Mouse (Mus musculus): Measurements from ENCODE around the gene Manbal. TPM values are rescaled to one million over a fixed set of nuclear protein-coding genes. Genes with fewer than 3 reads are reported as not detected.

Gene Manbal
- total RNA-seq, 2 experiments from 2014 or later = 8.6 to 33.9 TPM

DNA sequence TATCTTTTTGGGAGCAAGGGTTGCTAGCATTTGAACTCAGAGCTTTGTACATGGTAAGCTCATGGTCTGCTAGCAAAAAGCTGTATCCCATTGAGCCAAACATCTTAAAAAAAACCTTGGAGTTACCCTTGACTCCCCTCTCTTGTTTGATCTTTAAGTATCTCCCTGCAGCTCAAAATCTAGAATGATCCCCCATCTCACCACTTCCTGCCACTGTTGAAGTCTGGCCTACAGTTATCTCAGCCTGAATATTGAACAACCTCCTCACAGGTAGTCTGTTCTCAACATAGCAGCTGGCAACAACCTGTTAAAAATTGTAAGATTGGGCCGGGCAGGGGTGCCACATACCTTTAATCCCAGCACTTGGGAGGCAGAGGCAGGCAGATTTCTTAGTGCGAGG lies 33.9 kb downstream of the Manbal start:
- ATAC-seq (replicated peaks; ENCODE audit: low FRiP score, low TSS enrichment, poor library complexity, severe bottlenecking) = no peak

- ATAC-seq (replicated peaks; ENCODE audit: low FRiP score, low TSS enrichment, poor library complexity, severe bottlenecking) = no peak
Measured at GRCm38 (mm10) chr2:157407596-157407995, 40.2 kb downstream of the Manbal start.

DNA sequence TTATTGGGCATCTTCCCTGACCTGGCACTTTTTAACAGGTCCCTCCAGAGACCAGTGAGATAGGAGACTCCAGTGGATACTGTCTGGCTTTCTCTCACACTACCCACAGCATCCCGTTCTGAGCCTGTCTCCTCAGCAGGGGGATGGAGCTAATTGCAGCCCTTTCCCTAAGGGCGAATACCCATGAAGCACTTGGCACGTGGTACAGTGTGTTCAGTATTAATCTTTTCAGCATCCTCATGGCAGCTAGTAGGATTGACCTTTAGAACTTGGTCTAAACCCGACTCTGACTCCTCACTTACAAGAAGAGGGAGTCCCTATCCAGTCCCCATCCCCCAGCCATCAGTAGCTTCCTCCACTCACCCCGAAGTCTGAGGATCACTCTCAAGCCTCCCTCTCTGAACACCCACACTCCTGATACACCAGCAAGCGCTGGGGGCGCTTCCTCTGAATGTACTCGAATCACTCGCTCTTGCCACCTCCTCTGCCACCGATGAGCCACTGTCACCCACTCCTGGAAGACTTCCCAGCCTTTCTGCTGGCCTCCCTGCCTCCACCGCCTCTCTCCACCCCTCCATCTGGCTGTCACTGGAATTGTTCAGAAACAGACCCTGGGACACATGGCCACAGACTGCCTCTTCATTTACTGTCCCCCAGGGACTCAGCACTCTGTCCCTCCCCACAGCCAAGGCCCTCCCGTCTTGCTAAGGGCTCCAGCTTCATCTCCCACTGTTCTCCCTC lies 42.6 kb downstream of the Manbal start:
- ATAC-seq (replicated peaks; ENCODE audit: low FRiP score, low TSS enrichment, poor library complexity, severe bottlenecking) = no peak

GRCm38 (mm10) chr2:157411151-157411693 lies 43.8 kb downstream of the Manbal start:
- no peak for ATAC-seq (replicated peaks; ENCODE audit: low FRiP score, low TSS enrichment, poor library complexity, severe bottlenecking)

DNA sequence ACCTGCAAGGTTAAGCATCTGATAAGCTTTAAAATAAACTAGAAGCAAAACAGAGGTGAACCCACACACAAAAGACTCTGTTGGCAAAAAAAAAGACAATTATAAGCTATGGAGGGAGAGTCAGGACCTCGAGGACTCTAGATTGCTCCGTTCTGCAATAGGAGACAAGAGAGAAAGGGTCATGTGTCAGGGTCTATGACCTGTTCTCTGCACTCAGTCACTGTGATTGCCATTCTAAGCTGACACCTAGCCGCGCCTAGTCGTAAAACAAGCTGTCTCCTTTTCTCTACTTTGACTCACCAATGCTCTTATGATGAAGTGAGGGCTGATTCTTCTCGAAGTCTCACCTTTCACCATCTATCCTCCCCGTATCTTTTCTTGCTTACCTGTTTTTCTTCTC lies 45.1 kb downstream of the Manbal start:
- ATAC-seq (replicated peaks; ENCODE audit: low FRiP score, low TSS enrichment, poor library complexity, severe bottlenecking) = no peak

GRCm38 (mm10) chr2:157417229-157417628 lies 49.8 kb downstream of the Manbal start:
- ATAC-seq (replicated peaks; ENCODE audit: low FRiP score, low TSS enrichment, poor library complexity, severe bottlenecking) = no peak

DNA sequence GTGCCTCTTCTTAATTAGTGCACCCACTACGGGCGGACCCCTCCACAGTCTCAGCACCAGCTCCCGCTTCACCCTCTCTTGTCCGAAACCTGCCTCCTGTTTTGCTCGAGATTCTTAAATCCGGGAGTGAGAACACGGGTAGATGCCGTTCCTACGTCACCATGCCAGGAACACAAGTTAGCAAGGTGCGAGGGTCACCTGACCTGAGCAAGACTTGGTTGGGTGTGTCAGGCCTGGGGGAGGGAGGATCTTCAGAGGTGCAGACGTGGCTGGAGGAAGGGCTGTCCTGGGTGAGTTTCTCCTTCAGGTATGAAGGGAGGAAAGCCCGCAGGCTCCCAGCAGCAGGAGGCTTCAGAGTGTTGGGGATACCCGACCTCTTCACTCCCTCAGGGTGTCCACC lies 50.8 kb downstream of the Manbal start, which contains the start of gene Src:
TSS of gene Src (plus strand) at position 239 of the 400 bp plus-strand sequence.
- no peak for ATAC-seq (replicated peaks; ENCODE audit: low FRiP score, low TSS enrichment, poor library complexity, severe bottlenecking)

GRCm38 (mm10) chr2:157418609-157419071 lies 51.2 kb downstream of the Manbal start:
- no peak for ATAC-seq (replicated peaks; ENCODE audit: low FRiP score, low TSS enrichment, poor library complexity, severe bottlenecking)

DNA sequence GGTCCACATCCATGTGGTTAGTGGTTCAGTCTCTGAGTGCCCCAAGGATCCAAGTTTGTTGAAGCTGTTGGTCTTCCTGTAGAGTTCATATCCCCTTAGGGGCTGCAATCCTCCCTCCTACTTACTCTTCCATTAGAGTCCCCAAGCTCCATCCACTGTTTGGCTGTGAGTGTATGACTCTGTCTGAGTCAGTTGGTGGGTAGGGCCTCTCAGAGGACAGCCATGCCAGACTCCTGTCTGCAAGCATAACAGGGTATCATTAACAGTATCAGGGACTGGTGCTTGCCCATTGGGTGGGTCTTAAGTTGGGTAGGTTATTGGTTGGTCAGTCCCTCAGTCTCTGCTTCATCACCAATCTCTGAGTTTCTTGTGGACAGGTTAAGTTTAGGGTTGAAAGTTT lies 52.1 kb downstream of the Manbal start:
- no peak for ATAC-seq (replicated peaks; ENCODE audit: low FRiP score, low TSS enrichment, poor library complexity, severe bottlenecking)

- no peak for ATAC-seq (replicated peaks; ENCODE audit: low FRiP score, low TSS enrichment, poor library complexity, severe bottlenecking)
Measured at GRCm38 (mm10) chr2:157420404-157420803, 53.0 kb downstream of the Manbal start.

- ATAC-seq (replicated peaks; ENCODE audit: low FRiP score, low TSS enrichment, poor library complexity, severe bottlenecking) = no peak
Measured at GRCm38 (mm10) chr2:157422062-157422655, 54.8 kb downstream of the Manbal start.

DNA sequence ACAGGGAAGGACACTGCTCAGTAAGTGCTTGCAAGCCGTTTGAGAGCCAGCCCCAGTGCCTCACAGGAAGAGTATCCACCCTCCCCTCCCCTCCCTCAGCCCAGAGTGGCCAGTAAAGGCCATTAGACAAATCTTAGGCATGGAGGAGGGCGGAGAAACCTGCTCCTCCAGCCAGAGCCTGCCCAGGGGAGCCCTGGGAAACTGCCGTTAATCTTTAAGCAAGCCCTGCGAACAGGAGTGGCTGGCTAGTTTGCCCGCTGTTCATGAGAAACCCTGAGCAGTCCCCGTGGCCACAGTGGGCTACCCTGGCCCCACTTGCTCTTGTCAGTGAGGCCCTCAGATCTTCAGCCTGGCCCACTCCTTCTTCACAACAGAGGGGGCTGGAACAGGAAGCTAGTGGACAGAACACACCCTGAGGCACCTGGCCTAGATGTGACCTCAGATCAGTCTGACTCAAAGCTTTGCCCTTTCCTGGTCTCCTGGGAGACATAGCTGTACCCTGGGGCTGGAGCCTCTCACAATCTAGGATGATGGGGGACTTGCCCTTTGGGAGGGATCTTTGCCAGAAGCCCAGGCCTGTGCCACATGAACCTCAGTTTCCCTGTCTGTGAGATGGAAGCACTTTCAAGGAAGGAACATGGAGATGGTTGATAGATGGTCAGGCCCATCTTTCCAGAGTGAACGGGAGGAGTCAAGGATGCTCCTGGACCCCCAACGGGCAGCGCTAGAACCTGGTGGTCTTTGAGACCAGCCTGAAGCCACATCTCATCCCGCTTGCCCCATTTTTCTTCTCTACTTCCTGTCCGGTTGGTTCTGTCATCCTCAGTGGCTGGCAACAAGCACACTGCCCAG lies 55.7 kb downstream of the Manbal start:
- ATAC-seq (replicated peaks; ENCODE audit: low FRiP score, low TSS enrichment, poor library complexity, severe bottlenecking) = no peak

DNA sequence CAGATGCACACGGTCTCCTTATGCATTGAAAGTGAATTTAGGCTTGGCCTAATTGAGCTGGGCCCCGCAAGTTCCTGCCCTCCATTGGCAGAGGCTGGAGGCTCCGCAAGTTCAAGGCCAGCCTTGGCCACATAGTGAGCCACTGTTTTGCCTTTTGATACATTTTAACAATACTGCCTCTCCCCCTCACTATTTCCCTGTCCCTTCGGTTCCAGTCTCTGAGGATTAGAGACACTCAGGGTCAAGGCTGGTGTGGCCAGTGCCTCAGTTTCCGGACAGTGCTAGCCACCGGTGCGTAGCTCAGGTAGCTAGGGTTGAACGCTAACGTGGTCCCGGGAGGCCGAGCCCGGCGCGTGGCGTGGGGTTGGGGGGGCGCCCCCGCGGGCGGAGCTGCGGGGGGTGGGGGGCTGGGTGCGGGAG lies 56.3 kb downstream of the Manbal start:
- ATAC-seq (replicated peaks; ENCODE audit: low FRiP score, low TSS enrichment, poor library complexity, severe bottlenecking) = no peak

GRCm38 (mm10) chr2:157424126-157424903 lies 56.9 kb downstream of the Manbal start:
- no peak for ATAC-seq (replicated peaks; ENCODE audit: low FRiP score, low TSS enrichment, poor library complexity, severe bottlenecking)

DNA sequence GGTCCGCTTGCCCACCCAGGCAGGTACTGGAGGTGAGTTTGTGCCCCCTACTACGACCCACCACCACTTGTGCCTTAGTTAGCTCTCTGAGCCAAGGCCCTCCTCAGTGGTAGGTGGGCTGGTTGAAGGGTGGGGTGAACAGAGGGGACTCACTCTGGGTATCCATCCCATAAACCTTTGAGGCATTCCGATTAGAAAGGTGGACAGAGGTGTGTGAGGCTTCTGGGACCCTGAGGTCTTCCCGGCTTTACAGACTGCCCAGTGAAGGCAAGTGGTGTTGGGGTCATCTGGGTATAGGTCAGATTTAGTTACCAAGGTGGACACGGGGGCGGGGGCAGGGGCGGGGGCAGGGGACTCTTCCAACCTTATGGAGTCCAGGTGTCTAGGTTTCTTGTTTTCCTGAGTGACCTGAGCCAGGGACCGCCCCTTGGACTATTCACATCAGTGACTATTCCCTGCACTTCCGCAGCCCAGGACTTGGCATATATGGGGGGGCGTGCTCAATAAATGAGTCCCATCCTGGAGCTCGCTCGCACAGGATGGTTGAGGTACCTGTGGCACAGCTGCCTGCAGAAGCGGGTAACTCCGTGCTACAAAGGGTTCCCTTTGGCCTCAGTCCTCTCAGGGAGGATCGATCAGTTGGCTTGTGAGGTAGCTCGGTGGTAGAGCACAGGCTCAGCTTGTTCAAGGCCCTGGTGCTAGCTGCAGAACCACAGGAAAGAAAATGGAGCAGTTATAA lies 57.7 kb downstream of the Manbal start:
- no peak for ATAC-seq (replicated peaks; ENCODE audit: low FRiP score, low TSS enrichment, poor library complexity, severe bottlenecking)

DNA sequence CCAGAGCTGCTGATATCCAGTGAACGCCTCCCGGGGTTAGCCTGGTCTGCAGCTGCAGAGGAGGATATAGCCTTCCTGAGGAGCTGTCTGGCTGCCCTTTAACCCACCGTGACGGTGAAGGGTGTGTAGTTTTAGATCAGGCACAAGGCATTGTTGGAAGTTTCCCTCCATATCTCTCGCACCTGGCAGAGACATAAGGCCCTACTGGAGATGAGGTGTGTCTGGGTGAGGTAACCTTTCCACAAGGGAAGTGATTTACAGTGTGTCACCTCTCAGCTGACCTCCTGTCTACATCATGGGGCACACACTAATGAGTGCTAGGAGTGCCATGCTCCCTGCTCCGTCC lies 58.2 kb downstream of the Manbal start:
- no peak for ATAC-seq (replicated peaks; ENCODE audit: low FRiP score, low TSS enrichment, poor library complexity, severe bottlenecking)

GRCm38 (mm10) chr2:157426171-157426570 lies 58.8 kb downstream of the Manbal start:
- no peak for ATAC-seq (replicated peaks; ENCODE audit: low FRiP score, low TSS enrichment, poor library complexity, severe bottlenecking)

DNA sequence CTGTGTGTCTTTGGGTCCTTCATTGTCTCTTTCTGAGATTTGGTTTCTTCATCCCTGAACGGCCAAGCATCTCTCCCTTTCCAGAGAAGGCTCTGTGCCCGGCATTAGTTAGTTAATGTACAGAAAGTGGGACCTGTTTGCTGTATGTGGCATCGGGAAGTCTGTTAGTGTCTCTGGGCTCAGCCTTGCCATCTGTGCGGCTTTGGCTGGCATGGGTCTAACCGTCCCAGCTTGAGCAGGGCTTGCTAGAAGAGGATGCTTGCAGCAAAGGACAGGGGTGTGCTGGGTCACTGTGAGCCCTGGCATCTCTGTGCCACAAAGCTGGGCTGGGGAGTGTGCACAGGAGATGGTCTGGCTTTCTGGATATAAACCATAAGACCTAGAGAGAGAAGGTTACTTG lies 59.8 kb downstream of the Manbal start:
- ATAC-seq (replicated peaks; ENCODE audit: low FRiP score, low TSS enrichment, poor library complexity, severe bottlenecking) = no peak

Data from megakaryocyte-erythroid progenitor cell, adult 5-6 weeks (primary cell).